Mouse (Mus musculus) liver, embryonic 14.5 days (tissue): ENCODE data around the gene Nme3. TPM values are rescaled to one million over a fixed set of nuclear protein-coding genes. Genes with fewer than 3 reads are reported as not detected.

Experiments used
- ATAC-seq: fragments of 200-750 bp; cut with Nextera tagmentation; 2 replicates; pipeline ENCODE4 v1.8.0; 2017; ENCODE audit warnings: moderate number of reproducible peaks, mild to moderate bottlenecking, moderate library complexity; ENCODE audit not compliant: insufficient read depth
- DNase-seq, 3 experiments: peaks; one replicate each; pipeline ENCODE4 v3.0.0-alpha.2; 2012 to 2013; ENCODE audit warnings: low read depth in 3 of 3, low spot score in 3 of 3
- H3K27ac ChIP-seq: fragments of 300-500 bp; sonication (generic); 2 replicates; pipeline ENCODE4 v1.5.1; 2014; ENCODE audit warnings: moderate library complexity, mild to moderate bottlenecking, control low read depth, inconsistent platforms
- H3K27me3 ChIP-seq: fragments of 300-500 bp; sonication (generic); 2 replicates; pipeline ENCODE4 v1.6.1; 2014; ENCODE audit warnings: mild to moderate bottlenecking, low read length, moderate library complexity; ENCODE audit not compliant: control insufficient read depth, insufficient read depth
- H3K36me3 ChIP-seq: fragments of 300-500 bp; sonication (generic); replicated peaks from 2 replicates; pipeline ENCODE4 v1.6.1; 2014; ENCODE audit warnings: low read depth; ENCODE audit not compliant: control insufficient read depth, insufficient read depth
- H3K4me1 ChIP-seq, 2 experiments: fragments of 200-500 bp in 1 of 2; fragments of 300-500 bp in 1 of 2; sonication (generic) in 1 of 2; replicated peaks; 2 replicates each; pipeline ENCODE4 v1.6.1; 2012 to 2014; ENCODE audit warnings: antibody characterized with exemption in 1 of 2, inconsistent platforms in 1 of 2, low read length in 1 of 2; ENCODE audit not compliant: control insufficient read depth in 2 of 2, insufficient read depth in 2 of 2
- H3K4me2 ChIP-seq: fragments of 300-500 bp; sonication (generic); 2 replicates; pipeline ENCODE4 v1.6.1; 2014; ENCODE audit warnings: low read depth, mild to moderate bottlenecking, control low read depth, moderate library complexity
- H3K4me3 ChIP-seq, 2 experiments: fragments of 200-500 bp in 1 of 2; fragments of 300-500 bp in 1 of 2; sonication (generic) in 1 of 2; 2 replicates each; pipeline ENCODE4 v1.5.1; 2012 to 2014; ENCODE audit warnings: low read depth in 2 of 2, low read length in 2 of 2, mild to moderate bottlenecking in 2 of 2, control low read depth in 1 of 2, inconsistent platforms in 1 of 2, moderate library complexity in 1 of 2; ENCODE audit not compliant: insufficient read depth in 1 of 2
- H3K9ac ChIP-seq: fragments of 300-500 bp; sonication (generic); replicated peaks from 2 replicates; pipeline ENCODE4 v1.6.1; 2014; ENCODE audit warnings: mild to moderate bottlenecking, control low read depth, moderate library complexity
- H3K9me3 ChIP-seq: fragments of 300-500 bp; sonication (generic); 2 replicates; pipeline ENCODE4 v1.6.1; 2016; ENCODE audit warnings: low read length, mixed read lengths; ENCODE audit not compliant: control insufficient read depth
- CTCF ChIP-seq: IDR thresholded peaks from 2 replicates; pipeline ENCODE4 v1.5.1; 2016; ENCODE audit warnings: antibody characterized with exemption, low read depth, control low read depth
- EP300 ChIP-seq: IDR thresholded peaks from 2 replicates; pipeline ENCODE4 v1.6.1; 2016; ENCODE audit warnings: antibody characterized with exemption, low read depth
- WGBS: fragments of 180-500 bp; shearing (Covaris S2); extraction: QIAGEN DNeasy Blood & Tissue Kit; methylation state at CpG from one replicate; pipeline ENCODE4 v1.1.7; 2014; ENCODE audit not compliant: insufficient replicate concordance; 5-methylcytosine and 5-hydroxymethylcytosine counted together
- polyA plus RNA-seq, 2 experiments: library from polyadenylated mRNA; depleted of rRNA in 1 of 2; stranded (reverse) in 1 of 2; unstranded in 1 of 2; fragments of >200 nt; fragmentation: Nextera tagmentation in 1 of 2; extraction: Ambion mirVana in 1 of 2; gene quantifications; 2 replicates each; pipeline versions ENCODE4 v1.2.1 to v1.2.3; 2012 to 2014

The Nme3 gene
- polyA plus RNA-seq, 2 experiments = 55.7 to 79.2 TPM

- peaks cover 55% of the 10 kb centered on the region for H3K36me3 ChIP-seq
- ATAC-seq (peak; percentile 89), DNase-seq (peak; percentile 99 to 100 (median 100))
- under 1% methylated on average over 69 of the region's 69 CpGs for WGBS
- H3K4me3 ChIP-seq = peak within 1 kb of the TSS; percentile 96 to 97
- no peaks in the 10 kb centered on the region for H3K27me3 ChIP-seq
- peaks cover 14 to 19% of the 10 kb centered on the region in 2 experiments for H3K4me1 ChIP-seq
- TF ChIP-seq CTCF = peak; percentile 32; the same call in 1 of the 2 replicates
- TF ChIP-seq EP300 = peak; percentile 63
- H3K27ac ChIP-seq = peak within 1 kb of the TSS; percentile 52
- H3K9ac ChIP-seq = peak within 1 kb of the TSS; percentile 81
- H3K9me3 ChIP-seq = no peaks in the 10 kb centered on the region
- H3K4me2 ChIP-seq = peak within 1 kb of the TSS; percentile 99
Measured at GRCm38 (mm10) chr17:24886134-24886931, 10.0 kb upstream of the Nme3 start, which contains the start of the genes Nubp2 and Spsb3. Gene Nubp2, minus strand, starts transcription at chr17:24886349. Gene Spsb3, plus strand, starts transcription at chr17:24886643.

DNA sequence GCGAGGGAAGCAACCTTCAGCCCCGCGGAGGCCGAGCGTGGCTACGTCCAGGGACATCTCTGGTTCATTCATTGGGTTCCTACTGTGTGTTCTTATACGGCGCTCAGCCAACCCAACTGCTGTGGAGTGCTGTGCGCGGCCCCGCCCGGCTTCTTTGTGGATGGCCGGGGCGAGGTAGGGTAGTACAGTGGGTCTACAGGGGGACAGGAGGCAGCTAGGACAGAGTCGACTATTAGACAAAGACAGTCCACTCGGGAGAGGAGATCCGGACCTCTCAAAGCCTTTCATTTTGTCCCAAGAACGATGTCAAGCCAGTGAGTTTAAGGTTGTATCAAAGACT is 9.4 kb upstream of the Nme3 start:
- Histone ChIP-seq H3K27ac (peak overlapping the region; percentile 52), H3K9me3 (no peaks in the 10 kb centered on the region), H3K9ac (peak overlapping the region; percentile 81), H3K36me3 (peaks cover 61% of the 10 kb centered on the region), H3K4me2 (peak overlapping the region; percentile 89), H3K27me3 (no peaks in the 10 kb centered on the region), H3K4me3 (peak overlapping the region; percentile 85 to 96), H3K4me1 (peaks cover 14 to 19% of the 10 kb centered on the region in 2 experiments)
- no peak for DNase-seq
- WGBS = under 1% methylated on average over 18 of the region's 18 CpGs
- TF ChIP-seq EP300 = no peak
- no peak for TF ChIP-seq CTCF
- peak; percentile 50 for ATAC-seq

GRCm38 (mm10) chr17:24887291-24888080 is 8.8 kb upstream of the Nme3 start:
- Histone ChIP-seq H3K36me3 (peaks cover 66% of the 10 kb centered on the region), H3K4me1 (peaks cover 14 to 19% of the 10 kb centered on the region in 2 experiments), H3K27ac (peak overlapping the region; percentile 52), H3K9me3 (no peaks in the 10 kb centered on the region), H3K4me2 (peak overlapping the region; percentile 89), H3K4me3 (peak overlapping the region; percentile 85 to 96), H3K9ac (peak overlapping the region; percentile 81), H3K27me3 (no peaks in the 10 kb centered on the region)
- no peak for ATAC-seq
- 59% methylated on average over 18 of the region's 18 CpGs for WGBS
- no peak for DNase-seq
- no peak for TF ChIP-seq EP300

- H3K9ac ChIP-seq = no peak overlapping the region
- WGBS = 75% methylated on average over 3 of the region's 3 CpGs
- no peak overlapping the region for H3K27ac ChIP-seq
- H3K27me3 ChIP-seq = no peaks in the 10 kb centered on the region
- peak overlapping the region; percentile 89; the same call in 1 of the 2 replicates for H3K4me2 ChIP-seq
- no peak for DNase-seq
- no peak for ATAC-seq
- no peak overlapping the region for H3K4me3 ChIP-seq
- H3K4me1 ChIP-seq = peaks cover 14 to 22% of the 10 kb centered on the region in 2 experiments
- peaks cover 59% of the 10 kb centered on the region for H3K36me3 ChIP-seq
- no peak for TF ChIP-seq CTCF
- no peak for TF ChIP-seq EP300
- H3K9me3 ChIP-seq = no peaks in the 10 kb centered on the region
Measured at GRCm38 (mm10) chr17:24888862-24889261, 7.4 kb upstream of the Nme3 start.
